ENCODE assay signal across 7 mouse cellular contexts in genomic region chr8:121477851-121478547, GRCm38 (mm10).
A peak's percentile ranks its signal among the peaks of the same experiment; 100 is the strongest.
DNase-seq lines count a peak whose midpoint lies in the region; ATAC-seq lines count a peak whose summit lies in the region.

No protein-coding gene starts in this region.

- H3K9me3 ChIP-seq in lung, embryonic 15.5 days = no peaks in the 10 kb centered on the region
- no peaks in the 10 kb centered on the region for H3K9me3 ChIP-seq in embryonic facial prominence, embryonic 11.5 days (replicated peaks; ENCODE audit: control insufficient read depth, low read length)
- H3K9me3 ChIP-seq in neural tube, embryonic 11.5 days (ENCODE audit: control insufficient read depth, low read length) = no peaks in the 10 kb centered on the region

- ATAC-seq in lung, embryonic 15.5 days (ENCODE audit: borderline replicate concordance, extremely low read depth, low FRiP score, low TSS enrichment) = no peak
- no peak for ATAC-seq in embryonic facial prominence, embryonic 11.5 days (replicated peaks; ENCODE audit: insufficient number of reproducible peaks, low FRiP score, low TSS enrichment, low read depth)
- ATAC-seq in neural tube, embryonic 11.5 days (ENCODE audit: insufficient read depth, low FRiP score, low TSS enrichment) = no peak

- WGBS in lung, embryonic 15.5 days = 46% methylated on average over 20 of the region's 20 CpGs
- 50% methylated on average over 20 of the region's 20 CpGs for WGBS in embryonic facial prominence, embryonic 11.5 days
- 60% methylated on average over 20 of the region's 20 CpGs for WGBS in neural tube, embryonic 11.5 days

- no peak for DNase-seq in lung, postnatal 36 days
- DNase-seq in embryonic facial prominence, embryonic 11.5 days (ENCODE audit: low spot score) = peak; percentile 55
- DNase-seq in heart, postnatal 14 days = peak; percentile 31 to 47
- no peak for DNase-seq in neural tube, embryonic 11.5 days (ENCODE audit: low spot score)
- no peak for DNase-seq in left cerebral cortex, adult 18-20 months (ENCODE audit: low spot score in 2 of 2)
- DNase-seq in thymus, adult 18-20 months = no peak

- no peak overlapping the region for H3K4me2 ChIP-seq in lung, embryonic 15.5 days
- H3K4me2 ChIP-seq in embryonic facial prominence, embryonic 11.5 days (ENCODE audit: low read depth, low read length) = no peak overlapping the region
- H3K4me2 ChIP-seq in neural tube, embryonic 11.5 days (ENCODE audit: low read depth) = no peak overlapping the region

- peaks cover 28% of the 10 kb centered on the region for H3K4me1 ChIP-seq in lung, embryonic 15.5 days
- peaks cover 2% of the 10 kb centered on the region for H3K4me1 ChIP-seq in embryonic facial prominence, embryonic 11.5 days (ENCODE audit: control insufficient read depth, insufficient read depth, low read length)
- 0 out of 2 replicates have a peak, but pooled peaks cover 3% of the 10 kb centered on the region for H3K4me1 ChIP-seq in neural tube, embryonic 11.5 days (ENCODE audit: control insufficient read depth, insufficient read depth, low read length)

- no peak overlapping the region for H3K9ac ChIP-seq in lung, embryonic 15.5 days
- H3K9ac ChIP-seq in embryonic facial prominence, embryonic 11.5 days (replicated peaks; ENCODE audit: low read length) = peak overlapping the region; percentile 37
- no peak overlapping the region for H3K9ac ChIP-seq in neural tube, embryonic 11.5 days (ENCODE audit: low read length)

- no peaks in the 10 kb centered on the region for H3K36me3 ChIP-seq in lung, embryonic 15.5 days
- no peaks in the 10 kb centered on the region for H3K36me3 ChIP-seq in embryonic facial prominence, embryonic 11.5 days (replicated peaks; ENCODE audit: control insufficient read depth, insufficient read depth, low read depth, low read length)
- H3K36me3 ChIP-seq in neural tube, embryonic 11.5 days (ENCODE audit: control insufficient read depth, insufficient read depth, low read length) = no peaks in the 10 kb centered on the region

- H3K27me3 ChIP-seq in lung, embryonic 15.5 days = peaks cover 11% of the 10 kb centered on the region; the same call in 1 of the 2 replicates
- H3K27me3 ChIP-seq in embryonic facial prominence, embryonic 11.5 days (ENCODE audit: control insufficient read depth, insufficient read depth, low read length) = no peaks in the 10 kb centered on the region
- no peaks in the 10 kb centered on the region for H3K27me3 ChIP-seq in neural tube, embryonic 11.5 days (ENCODE audit: control insufficient read depth, insufficient read depth, low read length)

- peak overlapping the region; percentile 29; the same call in 1 of the 2 replicates for H3K27ac ChIP-seq in lung, embryonic 15.5 days
- H3K27ac ChIP-seq in embryonic facial prominence, embryonic 11.5 days (replicated peaks; ENCODE audit: low read depth, low read length) = peak overlapping the region; percentile 65
- peak overlapping the region; percentile 23; the same call in 1 of the 2 replicates for H3K27ac ChIP-seq in neural tube, embryonic 11.5 days (ENCODE audit: low read depth, low read length)

- intact Hi-C loops in heart, postnatal 14 days (cut with DNase I) = no loop called here

- no peak overlapping the region for H3K4me3 ChIP-seq in lung, embryonic 15.5 days
- H3K4me3 ChIP-seq in embryonic facial prominence, embryonic 11.5 days (ENCODE audit: low read depth, low read length) = no peak overlapping the region
- no peak overlapping the region for H3K4me3 ChIP-seq in neural tube, embryonic 11.5 days (ENCODE audit: low read depth, low read length)

Comparison
In these comparisons a context has a peak if more than half of its experiments do, and no peak if none do; other contexts are left out.
1. DNase-seq: peak in embryonic facial prominence, embryonic 11.5 days (single experiment) and heart, postnatal 14 days (2 of 2); none in lung, postnatal 36 days (single experiment), neural tube, embryonic 11.5 days (single experiment), left cerebral cortex, adult 18-20 months (0 of 2) and thymus, adult 18-20 months (0 of 2).
2. Peak in every context shown above with its lines, with median percentiles within 50 percentile points of each other: H3K27ac ChIP-seq.